Mouse (Mus musculus) liver, embryonic 11.5 days (tissue): ENCODE measurements at regions not wholly inside any gene's neighbourhood (a gene's known extent, or its start where the extent isn't known, plus 50 kb on each side); places are given as distances from the start of the nearest gene placed in this dataset.

Experiments
- ATAC-seq: fragments of 200-750 bp; cut with Nextera tagmentation; replicated peaks from 2 replicates; pipeline ENCODE4 v1.8.0; 2017; ENCODE audit warnings: moderate number of reproducible peaks, mild to moderate bottlenecking, moderate TSS enrichment, moderate library complexity; ENCODE audit not compliant: low FRiP score
- DNase-seq: peaks from one replicate; pipeline ENCODE4 v3.0.0-alpha.2; 2017; ENCODE audit warnings: low spot score
- H3K27ac ChIP-seq: fragments of 300-500 bp; sonication (generic); 2 replicates; pipeline ENCODE4 v1.5.1; 2014; ENCODE audit warnings: mild to moderate bottlenecking, low read depth, low read length, control low read depth
- H3K27me3 ChIP-seq: fragments of 300-500 bp; sonication (generic); replicated peaks from 2 replicates; pipeline ENCODE4 v1.6.1; 2014; ENCODE audit warnings: low read length, mixed read lengths; ENCODE audit not compliant: control insufficient read depth, insufficient read depth
- H3K36me3 ChIP-seq: fragments of 300-500 bp; sonication (generic); 2 replicates; pipeline ENCODE4 v1.6.1; 2014; ENCODE audit warnings: mild to moderate bottlenecking, low read length, moderate library complexity, mixed read lengths; ENCODE audit not compliant: control insufficient read depth, insufficient read depth
- H3K4me1 ChIP-seq: fragments of 300-500 bp; sonication (generic); replicated peaks from 2 replicates; pipeline ENCODE4 v1.6.1; 2014; ENCODE audit warnings: low read length, mixed read lengths; ENCODE audit not compliant: control insufficient read depth, insufficient read depth
- H3K4me2 ChIP-seq: fragments of 300-500 bp; sonication (generic); 2 replicates; pipeline ENCODE4 v1.6.1; 2014; ENCODE audit warnings: mild to moderate bottlenecking, control low read depth, moderate library complexity
- H3K4me3 ChIP-seq: fragments of 300-500 bp; sonication (generic); 2 replicates; pipeline ENCODE4 v1.5.1; 2014; ENCODE audit warnings: low read depth, low read length, control low read depth
- H3K9ac ChIP-seq: fragments of 300-500 bp; sonication (generic); 2 replicates; pipeline ENCODE4 v1.6.1; 2014; ENCODE audit warnings: low read depth, low read length, control low read depth
- H3K9me3 ChIP-seq: fragments of 300-500 bp; sonication (generic); 2 replicates; pipeline ENCODE4 v1.6.1; 2016; ENCODE audit warnings: low read length, inconsistent platforms, mixed read lengths; ENCODE audit not compliant: control insufficient read depth
- WGBS: fragments of 180-500 bp; shearing (Covaris S2); extraction: QIAGEN DNeasy Blood & Tissue Kit; methylation state at CpG from one replicate; pipeline ENCODE4 v1.1.7; 2014; 5-methylcytosine and 5-hydroxymethylcytosine counted together

DNA sequence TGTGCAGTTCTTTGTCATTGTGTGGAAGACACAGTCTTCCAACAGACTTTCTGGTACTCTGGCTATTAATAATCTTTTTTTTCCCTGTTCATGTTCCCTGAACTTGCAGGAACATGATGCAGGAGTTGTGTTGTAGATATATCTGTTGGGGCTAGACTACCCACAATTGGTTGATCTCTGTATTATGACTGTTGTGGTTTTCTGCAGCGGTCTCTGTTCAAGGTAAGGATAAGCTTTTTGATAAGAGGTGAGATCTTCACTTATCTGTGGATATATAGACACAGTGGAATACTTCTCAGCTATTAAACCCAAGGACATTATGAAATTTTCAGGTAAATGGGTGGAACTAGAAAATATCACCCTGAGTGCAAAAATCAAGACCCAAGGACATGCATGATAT is 143.2 kb upstream of the Itga4 start:
- DNase-seq: no peak
- H3K27me3 ChIP-seq: no peaks in the 10 kb centered on the region
- H3K4me1 ChIP-seq: no peaks in the 10 kb centered on the region
- no peak overlapping the region for H3K4me2 ChIP-seq
- H3K9me3 ChIP-seq: no peaks in the 10 kb centered on the region
- H3K4me3 ChIP-seq: no peak overlapping the region
- WGBS: 49% methylated on average over 1 of the region's 1 CpGs
- H3K27ac ChIP-seq: no peak overlapping the region
- no peaks in the 10 kb centered on the region for H3K36me3 ChIP-seq
- H3K9ac ChIP-seq: no peak overlapping the region
- no peak for ATAC-seq

GRCm38 (mm10) chr2:79120610-79121345 is 134.4 kb upstream of the Itga4 start:
- Histone ChIP-seq H3K27me3 (no peaks in the 10 kb centered on the region), H3K27ac (0 out of 2 replicates have a peak overlapping the region, but pooled peaks have one; percentile 16), H3K4me1 (no peaks in the 10 kb centered on the region; the same call in 1 of the 2 replicates), H3K36me3 (no peaks in the 10 kb centered on the region), H3K4me3 (no peak overlapping the region), H3K9me3 (no peaks in the 10 kb centered on the region), H3K4me2 (peak overlapping the region; percentile 40), H3K9ac (no peak overlapping the region)
- no peak for DNase-seq
- peak; percentile 90 for ATAC-seq
- 71% methylated on average over 6 of the region's 6 CpGs for WGBS

DNA sequence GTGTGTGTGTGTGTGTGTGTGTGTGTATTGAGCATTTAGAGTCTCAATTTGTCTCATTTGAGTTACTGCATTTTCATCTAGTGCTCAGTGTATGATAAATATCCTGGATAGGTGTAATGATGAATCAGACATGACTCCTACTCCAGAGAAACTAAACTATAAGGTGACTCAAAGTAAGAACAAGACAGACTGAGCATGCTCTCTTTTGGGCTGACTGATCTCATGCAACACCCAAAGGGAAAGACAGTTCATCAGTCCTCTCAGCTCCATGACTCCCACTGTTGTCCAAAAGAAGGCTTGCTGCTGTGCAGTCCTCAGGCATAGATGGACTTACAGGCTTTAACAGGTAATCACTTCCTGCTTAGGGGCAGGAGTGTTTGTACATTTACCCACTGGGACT is 132.7 kb upstream of the Itga4 start:
- H3K27me3 ChIP-seq: no peaks in the 10 kb centered on the region
- no peak overlapping the region for H3K27ac ChIP-seq
- peaks cover 10% of the 10 kb centered on the region for H3K4me1 ChIP-seq
- DNase-seq: no peak
- no peak overlapping the region for H3K4me2 ChIP-seq
- no peaks in the 10 kb centered on the region for H3K36me3 ChIP-seq
- no peaks in the 10 kb centered on the region for H3K9me3 ChIP-seq
- no peak overlapping the region for H3K4me3 ChIP-seq
- no peak for ATAC-seq
- no peak overlapping the region for H3K9ac ChIP-seq

DNA sequence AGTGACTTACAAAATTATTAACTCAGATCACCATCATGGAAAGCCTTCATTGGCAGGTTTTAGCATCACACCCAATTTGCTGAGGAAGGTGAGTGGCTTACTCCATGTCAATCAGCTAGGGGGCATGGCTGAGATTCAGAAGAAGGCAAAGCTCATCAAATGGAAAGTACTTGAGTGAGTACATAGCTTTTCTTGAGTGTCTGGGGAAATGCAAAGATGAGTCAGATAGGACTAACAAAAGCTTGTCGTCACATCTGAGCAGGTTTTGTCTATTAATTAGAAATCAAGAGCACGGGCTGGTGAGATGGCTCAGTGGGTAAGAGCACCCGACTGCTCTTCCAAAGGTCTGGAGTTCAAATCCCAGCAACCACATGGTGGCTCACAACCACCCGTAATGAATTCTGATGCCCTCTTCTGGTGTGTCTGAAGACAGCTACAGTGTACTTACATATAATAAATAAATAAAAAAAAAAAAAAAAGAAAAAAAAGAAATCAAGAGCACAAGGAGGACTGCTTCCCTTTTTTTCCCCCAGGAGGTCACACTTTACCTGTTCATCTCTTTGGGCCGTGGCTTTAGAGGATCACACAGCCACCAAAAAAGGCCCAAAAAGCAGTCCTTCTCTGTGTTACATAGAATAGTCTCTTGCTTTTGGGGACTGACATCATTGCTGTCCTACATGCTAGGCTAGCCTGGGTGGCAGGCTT is 130.8 kb upstream of the Itga4 start:
- peaks cover 11% of the 10 kb centered on the region for H3K4me1 ChIP-seq
- no peak overlapping the region for H3K9ac ChIP-seq
- H3K9me3 ChIP-seq: no peaks in the 10 kb centered on the region
- H3K4me3 ChIP-seq: no peak overlapping the region
- no peaks in the 10 kb centered on the region for H3K36me3 ChIP-seq
- no peak overlapping the region for H3K27ac ChIP-seq
- 83% methylated on average over 4 of the region's 5 CpGs for WGBS
- ATAC-seq: no peak
- DNase-seq: no peak
- H3K4me2 ChIP-seq: no peak overlapping the region
- H3K27me3 ChIP-seq: no peaks in the 10 kb centered on the region

DNA sequence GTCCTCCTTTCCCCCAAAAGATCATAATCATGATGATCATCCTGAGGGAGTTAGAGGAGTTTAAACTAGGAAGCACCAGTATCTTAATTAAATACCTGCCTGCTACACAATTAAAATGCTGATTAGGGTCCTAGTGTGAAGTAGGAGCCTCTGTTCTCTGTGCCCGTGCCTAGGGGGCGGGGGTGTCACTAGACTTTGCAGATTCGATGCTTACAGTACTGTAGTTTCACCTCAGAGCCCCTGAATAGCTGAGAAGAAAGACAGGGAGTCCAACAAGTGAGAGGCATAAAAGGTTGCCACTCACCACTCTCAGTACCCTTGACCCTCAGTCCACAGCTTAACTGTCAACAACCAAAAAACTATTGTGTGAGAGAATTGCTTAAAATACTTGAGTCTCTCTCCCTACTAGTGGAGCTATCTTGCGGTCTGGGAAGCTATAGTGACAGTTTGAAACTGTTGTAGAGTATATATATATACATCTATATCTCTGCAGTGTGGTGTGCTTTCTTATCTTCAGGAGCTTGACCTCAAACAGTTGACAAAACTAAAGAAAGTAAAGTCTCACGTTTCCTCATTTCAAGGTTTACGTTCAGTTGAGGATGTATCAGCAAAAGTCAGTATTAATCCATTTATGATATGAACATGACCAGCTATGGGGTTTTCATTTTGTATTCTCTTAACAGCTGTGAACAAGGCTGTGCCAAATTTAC is 128.9 kb upstream of the Itga4 start:
- WGBS: 27% methylated on average over 6 of the region's 6 CpGs
- DNase-seq: peak; percentile 40
- no peaks in the 10 kb centered on the region for H3K27me3 ChIP-seq
- peak overlapping the region; percentile 44 for H3K4me2 ChIP-seq
- H3K4me3 ChIP-seq: no peak overlapping the region
- peak overlapping the region; percentile 78 for H3K27ac ChIP-seq
- H3K36me3 ChIP-seq: no peaks in the 10 kb centered on the region
- no peak overlapping the region for H3K9ac ChIP-seq
- no peaks in the 10 kb centered on the region for H3K9me3 ChIP-seq
- peaks cover 15% of the 10 kb centered on the region for H3K4me1 ChIP-seq
- ATAC-seq: peak; percentile 83

DNA sequence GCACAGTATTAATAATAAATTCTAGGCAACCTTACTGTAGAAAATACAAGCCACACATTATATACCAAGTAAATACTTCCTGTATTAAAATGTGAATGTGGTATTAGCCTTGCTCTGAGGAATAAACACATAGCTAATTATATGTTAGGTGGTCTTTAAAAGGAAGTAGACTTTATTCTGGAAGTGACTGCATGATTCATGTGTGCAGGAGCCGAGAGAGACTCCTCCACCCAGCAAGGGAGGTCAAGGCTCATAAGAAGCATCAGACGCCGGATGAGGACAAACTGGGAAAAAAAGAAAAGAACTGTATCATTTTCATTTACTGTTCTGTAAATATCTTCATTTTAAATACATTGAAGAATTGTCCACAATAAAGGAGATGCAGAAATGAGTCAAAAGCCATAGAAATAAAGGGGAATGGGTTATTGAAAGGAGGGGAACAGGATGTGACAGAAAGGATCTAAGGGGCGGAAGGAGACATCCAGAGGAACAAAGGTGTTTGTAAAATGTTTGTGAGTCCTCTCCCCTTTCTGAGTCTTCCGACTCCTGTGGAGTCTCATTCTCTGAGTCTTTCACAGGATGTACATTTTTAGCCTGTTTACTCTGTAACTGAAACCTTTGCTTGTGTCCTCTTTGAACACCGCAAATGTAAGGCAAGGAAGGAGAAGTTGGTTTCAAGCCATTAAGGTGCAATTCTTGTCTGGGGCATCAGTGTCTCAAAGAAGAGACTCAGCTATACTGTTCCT is 128.1 kb upstream of the Itga4 start:
- ATAC-seq (no peak), DNase-seq (no peak)
- Histone ChIP-seq H3K4me3 (no peak overlapping the region), H3K4me2 (no peak overlapping the region), H3K36me3 (no peaks in the 10 kb centered on the region), H3K27me3 (no peaks in the 10 kb centered on the region), H3K9ac (no peak overlapping the region), H3K4me1 (peaks cover 23% of the 10 kb centered on the region), H3K27ac (peak overlapping the region; percentile 43; the same call in 1 of the 2 replicates), H3K9me3 (no peaks in the 10 kb centered on the region)
- 72% methylated on average over 6 of the region's 6 CpGs for WGBS

DNA sequence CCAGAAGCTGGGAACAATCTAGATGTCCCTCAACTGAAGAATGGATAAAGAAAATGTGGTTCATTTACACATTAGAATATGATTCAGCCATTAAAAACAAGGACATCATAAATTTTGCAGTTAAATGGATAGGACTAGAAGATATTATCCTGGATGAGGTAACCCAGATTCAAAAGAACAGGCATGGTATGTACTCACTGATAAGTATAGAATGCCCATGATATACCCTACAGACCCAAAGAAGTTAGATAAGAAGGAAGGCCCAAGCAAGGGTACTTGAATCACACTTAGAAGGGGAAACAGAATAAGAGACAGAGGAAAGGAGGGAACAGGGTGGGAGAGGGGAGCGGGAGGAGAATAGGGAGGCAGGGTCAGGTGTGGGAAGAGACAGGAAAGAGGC is 127.4 kb upstream of the Itga4 start:
- H3K9ac ChIP-seq: no peak overlapping the region
- 88% methylated on average over 1 of the region's 1 CpGs for WGBS
- ATAC-seq (no peak; the same call in 1 of the 2 replicates), DNase-seq (no peak)
- H3K36me3 ChIP-seq: no peaks in the 10 kb centered on the region
- no peak overlapping the region for H3K4me2 ChIP-seq
- peaks cover 25% of the 10 kb centered on the region for H3K4me1 ChIP-seq
- no peaks in the 10 kb centered on the region for H3K27me3 ChIP-seq
- H3K27ac ChIP-seq: no peak overlapping the region
- H3K4me3 ChIP-seq: no peak overlapping the region
- H3K9me3 ChIP-seq: no peaks in the 10 kb centered on the region

GRCm38 (mm10) chr2:79130660-79131059 is 124.6 kb upstream of the Itga4 start:
- DNase-seq (no peak), ATAC-seq (no peak)
- H3K4me2 ChIP-seq: no peak overlapping the region
- 82% methylated on average over 7 of the region's 7 CpGs for WGBS
- no peaks in the 10 kb centered on the region for H3K27me3 ChIP-seq
- peak overlapping the region; percentile 21; the same call in 1 of the 2 replicates for H3K27ac ChIP-seq
- H3K9me3 ChIP-seq: no peaks in the 10 kb centered on the region
- H3K36me3 ChIP-seq: no peaks in the 10 kb centered on the region
- H3K4me3 ChIP-seq: no peak overlapping the region
- H3K9ac ChIP-seq: no peak overlapping the region
- H3K4me1 ChIP-seq: peaks cover 25% of the 10 kb centered on the region
